Mouse (Mus musculus) subcutaneous adipose tissue, adult 2 months (tissue): ENCODE measurements around the gene Abhd17a. TPM values are rescaled to one million over a fixed set of nuclear protein-coding genes. Genes with fewer than 3 reads are reported as not detected.

ENCODE experiments used
- polyA plus RNA-seq: library from polyadenylated mRNA; depleted of rRNA; stranded (reverse); fragments of >200 nt; gene quantifications from 2 replicates; pipeline ENCODE4 v1.2.3, GENCODE M21; 2012; ENCODE audit warnings: low replicate concordance; rRNA removed

The Abhd17a gene
- 199 and 204 TPM in 2 replicates for polyA plus RNA-seq

GRCm38 (mm10) chr10:80589879-80590854 is at the start of gene Abhd17a:
TSS of gene Abhd17a (minus strand) at chr10:80590341.

DNA sequence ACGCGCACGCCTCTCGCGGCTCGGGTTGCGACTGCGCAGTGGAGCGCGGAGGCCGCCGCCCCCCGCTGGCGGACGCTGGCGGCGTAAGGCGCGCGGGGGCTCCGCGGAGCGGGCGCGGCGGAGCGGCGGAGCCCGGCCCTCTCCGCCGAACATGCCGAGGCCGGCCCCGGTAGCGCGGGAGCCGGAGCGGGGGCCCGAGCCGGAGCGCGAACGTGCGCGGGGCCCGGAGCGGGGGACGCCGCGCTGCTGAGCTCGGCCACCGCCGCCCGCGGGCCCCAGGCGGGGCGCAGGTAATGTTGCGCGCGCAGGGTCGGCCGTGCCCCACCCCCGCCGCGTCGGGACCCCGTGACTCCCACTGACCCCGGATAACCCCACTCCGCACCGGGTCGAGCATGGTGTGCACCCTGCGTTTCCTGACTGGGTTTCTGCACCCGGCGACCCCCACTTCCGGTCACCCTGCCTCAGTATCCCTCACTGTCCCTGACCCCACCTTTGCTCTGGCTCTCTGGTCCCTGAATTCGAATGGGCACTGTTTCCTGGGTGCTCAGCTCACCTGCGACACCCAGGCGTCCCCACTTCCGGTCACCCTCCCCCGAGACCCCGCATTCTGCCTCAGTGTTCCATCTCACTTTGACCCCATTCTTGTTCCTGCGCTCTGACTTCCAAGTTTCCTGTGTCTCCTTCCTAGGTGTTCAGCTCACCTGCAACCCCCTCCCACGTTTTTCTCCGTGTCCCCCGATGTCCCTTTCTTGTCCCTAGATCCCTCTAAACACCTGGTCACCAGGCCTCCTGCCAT is 32.7 kb upstream of the Abhd17a start, which contains the start of gene Csnk1g2:
Csnk1g2 (plus strand) TSS at position 178 of the 796 bp plus-strand sequence.

DNA sequence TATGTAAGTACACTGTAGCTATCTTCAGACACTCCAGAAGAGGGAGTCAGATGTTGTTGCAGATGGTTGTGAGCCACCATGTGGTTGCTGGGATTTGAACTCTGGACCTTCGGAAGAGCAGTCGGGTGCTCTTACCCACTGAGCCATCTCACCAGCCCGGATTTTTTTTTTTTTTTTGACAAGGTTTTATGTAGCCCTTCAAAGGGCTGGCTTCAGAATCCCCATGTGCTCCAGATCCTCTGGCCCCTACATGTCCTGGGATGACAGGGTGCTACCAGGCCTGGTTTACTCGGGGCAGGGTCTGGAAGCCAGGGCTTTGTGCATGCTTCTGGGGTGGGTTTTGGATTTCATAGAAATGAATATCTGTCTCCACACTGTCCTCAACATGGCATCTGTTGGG is 15.6 kb upstream of the Abhd17a start, which contains the start of gene Gm49322:
Gm49322 (plus strand) TSS at position 301 of the 400 bp plus-strand sequence.

DNA sequence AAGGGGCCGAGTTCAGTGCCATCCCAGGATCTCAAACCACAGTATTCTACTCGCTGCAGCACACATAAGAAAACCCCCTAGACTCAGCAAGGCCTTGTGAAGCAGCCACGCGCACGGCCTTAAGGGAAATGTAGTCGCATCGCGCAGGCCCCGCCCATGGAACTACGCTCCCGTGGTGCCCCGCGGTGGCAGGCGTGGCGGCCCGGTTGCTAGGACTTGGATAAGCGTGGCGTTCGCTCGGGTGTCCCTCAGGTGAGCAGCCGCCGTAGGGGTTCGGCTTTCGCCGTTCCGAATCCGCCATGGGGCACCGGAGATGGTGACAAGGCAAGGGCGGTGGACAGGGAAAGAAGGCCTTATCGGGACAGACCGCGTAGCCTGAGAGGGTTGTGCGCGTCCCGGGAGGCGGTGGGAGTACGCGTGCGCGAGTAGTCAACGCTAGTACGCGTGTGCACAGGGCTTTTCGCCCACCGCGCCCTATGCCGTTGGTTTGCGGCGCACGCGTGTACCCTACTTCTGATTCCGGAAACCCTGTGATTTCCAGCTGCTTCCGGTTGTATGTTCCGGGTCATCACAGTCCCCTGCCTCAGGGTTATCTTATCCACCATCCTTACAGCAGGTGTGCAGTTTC is 12.7 kb upstream of the Abhd17a start, which contains the start of the genes Scamp4 and Adat3:
Scamp4 (plus strand) TSS at position 175 of the 628 bp plus-strand sequence.
Adat3 (plus strand) TSS at position 183 of the 628 bp plus-strand sequence.

DNA sequence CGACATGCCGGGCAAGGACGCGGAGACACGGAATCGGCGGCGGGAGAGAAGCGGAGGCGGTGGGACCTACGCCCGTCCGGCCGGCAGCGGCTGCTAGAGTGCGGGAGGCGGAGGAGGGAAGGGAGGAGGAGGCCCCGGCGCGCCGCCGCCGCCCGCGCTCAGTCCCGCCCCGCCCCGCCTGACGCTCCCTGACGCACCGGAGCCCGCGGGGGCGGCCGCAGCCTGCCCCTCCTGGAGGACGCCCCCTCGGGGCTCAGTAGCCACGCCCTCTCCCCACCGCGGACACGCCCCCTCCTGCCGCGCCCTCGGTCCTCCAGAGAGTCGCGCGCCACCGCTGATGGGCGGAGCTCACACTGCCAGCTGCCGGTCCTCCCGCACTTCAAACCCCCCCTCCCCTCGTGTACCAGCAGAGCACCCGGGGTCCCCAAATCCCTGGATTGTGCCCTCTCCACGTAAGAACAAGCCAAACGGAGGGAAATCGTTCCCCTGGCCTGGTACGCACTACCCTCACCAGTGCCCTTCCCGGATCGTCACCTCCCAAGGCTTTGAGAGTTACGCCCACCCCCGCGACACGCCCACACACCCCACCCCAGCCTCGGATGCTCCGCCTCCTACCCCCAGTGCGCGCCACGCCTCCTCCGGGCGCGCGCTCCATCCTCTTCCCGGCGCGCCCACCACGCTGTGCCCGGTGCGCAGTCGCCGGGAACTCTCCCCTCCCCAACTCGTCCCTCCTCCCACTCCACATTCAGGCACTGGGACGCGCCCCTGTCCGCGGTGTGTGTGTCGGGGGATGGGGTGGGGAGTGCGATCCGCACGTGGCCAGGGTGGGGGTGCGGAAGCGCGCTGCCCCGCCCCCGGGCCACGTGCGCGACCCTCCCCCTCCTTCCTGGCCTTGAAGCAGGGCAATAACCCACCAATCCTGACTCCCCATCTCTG is 12.7 kb downstream of the Abhd17a start, which contains the start of gene Klf16:
Klf16 (minus strand) TSS at position 127 of the 936 bp plus-strand sequence.

GRCm38 (mm10) chr10:80561116-80561944 is 28.8 kb downstream of the Abhd17a start, which contains the start of gene Rexo1:
TSS of gene Rexo1 (minus strand) at chr10:80561560.

DNA sequence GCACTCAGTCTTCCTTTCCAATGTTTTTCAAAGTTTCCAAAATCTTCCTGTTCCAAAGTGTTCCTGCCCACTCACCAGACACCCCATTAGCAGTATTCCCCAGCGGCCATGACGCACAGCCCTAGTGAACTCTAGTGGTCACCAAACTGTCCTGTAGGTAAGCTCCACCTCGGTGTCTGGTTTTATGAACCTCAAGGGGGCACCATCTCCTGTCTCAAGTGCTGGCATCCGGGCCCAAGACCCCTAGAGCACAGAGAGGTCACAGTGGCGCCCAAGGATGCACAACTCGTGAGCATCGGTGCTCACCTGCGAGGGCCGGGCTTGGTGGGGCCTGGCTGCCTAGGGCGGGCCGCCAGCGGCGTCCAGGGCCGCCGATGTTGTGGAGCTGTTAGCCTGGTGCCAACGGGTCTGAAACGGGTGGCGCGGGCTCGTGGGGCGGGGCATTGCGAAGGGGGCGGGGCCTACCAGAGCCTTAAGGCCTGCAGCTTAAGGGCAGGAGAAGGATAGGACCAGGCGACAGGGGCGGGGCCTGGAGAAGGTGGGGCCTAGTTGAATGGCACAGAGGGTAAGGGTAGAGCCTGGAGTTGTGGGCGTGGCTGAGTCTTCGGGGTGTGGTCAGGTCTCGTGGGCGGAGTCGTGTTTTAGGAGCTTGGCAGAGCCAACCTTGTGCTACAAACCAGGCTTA is 51.3 kb downstream of the Abhd17a start, which contains the start of gene Atp8b3:
Atp8b3 (minus strand) TSS at position 415 of the 685 bp plus-strand sequence.

Other genes with a start within 250 kb of the Abhd17a start
- 27.6 and 29.5 TPM in 2 replicates for gene Adamtsl5, start 241.9 kb downstream of the Abhd17a start, polyA plus RNA-seq
- gene Plk5, start 233.9 kb downstream of the Abhd17a start, polyA plus RNA-seq, result 0.12 TPM in 1 of 2 replicates, not detected in the other
- 9.5 and 41.0 TPM in 2 replicates for gene Mex3d, start 202.7 kb downstream of the Abhd17a start, polyA plus RNA-seq
- gene Mbd3, start 190.8 kb downstream of the Abhd17a start, polyA plus RNA-seq, result 145 and 199 TPM in 2 replicates
- 2,303 and 2,715 TPM in 2 replicates for gene Uqcr11, start 183.5 kb downstream of the Abhd17a start, polyA plus RNA-seq
- gene Tcf3, start 156.7 kb downstream of the Abhd17a start, polyA plus RNA-seq, result 56.2 and 124 TPM in 2 replicates
- gene Onecut3, start 95.5 kb downstream of the Abhd17a start, polyA plus RNA-seq, result not detected in 2 replicates
- 0.03 and 0.06 TPM in 2 replicates for gene Atp8b3, start 51.2 kb downstream of the Abhd17a start, polyA plus RNA-seq
- 36.1 and 53.1 TPM in 2 replicates for gene Rexo1, start 28.8 kb downstream of the Abhd17a start, polyA plus RNA-seq
- 13.1 and 28.3 TPM in 2 replicates for gene Klf16, start 13.0 kb downstream of the Abhd17a start, polyA plus RNA-seq
- gene Scamp4, start 12.5 kb upstream of the Abhd17a start, polyA plus RNA-seq, result 107 and 129 TPM in 2 replicates
- 9.4 and 12.8 TPM in 2 replicates for gene Adat3, start 12.5 kb upstream of the Abhd17a start, polyA plus RNA-seq
- 1.6 and 3.7 TPM in 2 replicates for gene Gm49322, start 15.7 kb upstream of the Abhd17a start, polyA plus RNA-seq
- gene Csnk1g2, start 32.5 kb upstream of the Abhd17a start, polyA plus RNA-seq, result 183 and 235 TPM in 2 replicates
- gene Btbd2, start 66.7 kb upstream of the Abhd17a start, polyA plus RNA-seq, result 80.1 and 107 TPM in 2 replicates
- 507 and 1,079 TPM in 2 replicates for gene Mknk2, start 87.8 kb upstream of the Abhd17a start, polyA plus RNA-seq
- gene Mob3a, start 111.6 kb upstream of the Abhd17a start, polyA plus RNA-seq, result 43.3 and 51.8 TPM in 2 replicates
- gene Izumo4, start 111.8 kb upstream of the Abhd17a start, polyA plus RNA-seq, result 61.1 and 73.0 TPM in 2 replicates
- gene Ap3d1, start 151.9 kb upstream of the Abhd17a start, polyA plus RNA-seq, result 155 and 208 TPM in 2 replicates
- gene Dot1l, start 164.9 kb upstream of the Abhd17a start, polyA plus RNA-seq, result 17.0 and 39.8 TPM in 2 replicates
- 24.0 and 43.6 TPM in 2 replicates for gene Sf3a2, start 207.9 kb upstream of the Abhd17a start, polyA plus RNA-seq
- 44.8 and 76.1 TPM in 2 replicates for gene Plekhj1, start 208.3 kb upstream of the Abhd17a start, polyA plus RNA-seq
- 0.44 and 0.53 TPM in 2 replicates for gene Amh, start 214.9 kb upstream of the Abhd17a start, polyA plus RNA-seq
- gene Jsrp1, start 223.2 kb upstream of the Abhd17a start, polyA plus RNA-seq, result 0.21 and 0.96 TPM in 2 replicates
- gene Oaz1, start 236.3 kb upstream of the Abhd17a start, polyA plus RNA-seq, result 919 and 1,058 TPM in 2 replicates